Mouse (Mus musculus): ENCODE results near the gene Cox7a2l. TPM values are rescaled to one million over a fixed set of nuclear protein-coding genes. Genes with fewer than 3 reads are reported as not detected.

Gene Cox7a2l
- 179 TPM for polyA plus RNA-seq (2017; shearing (Covaris generic))

DNA sequence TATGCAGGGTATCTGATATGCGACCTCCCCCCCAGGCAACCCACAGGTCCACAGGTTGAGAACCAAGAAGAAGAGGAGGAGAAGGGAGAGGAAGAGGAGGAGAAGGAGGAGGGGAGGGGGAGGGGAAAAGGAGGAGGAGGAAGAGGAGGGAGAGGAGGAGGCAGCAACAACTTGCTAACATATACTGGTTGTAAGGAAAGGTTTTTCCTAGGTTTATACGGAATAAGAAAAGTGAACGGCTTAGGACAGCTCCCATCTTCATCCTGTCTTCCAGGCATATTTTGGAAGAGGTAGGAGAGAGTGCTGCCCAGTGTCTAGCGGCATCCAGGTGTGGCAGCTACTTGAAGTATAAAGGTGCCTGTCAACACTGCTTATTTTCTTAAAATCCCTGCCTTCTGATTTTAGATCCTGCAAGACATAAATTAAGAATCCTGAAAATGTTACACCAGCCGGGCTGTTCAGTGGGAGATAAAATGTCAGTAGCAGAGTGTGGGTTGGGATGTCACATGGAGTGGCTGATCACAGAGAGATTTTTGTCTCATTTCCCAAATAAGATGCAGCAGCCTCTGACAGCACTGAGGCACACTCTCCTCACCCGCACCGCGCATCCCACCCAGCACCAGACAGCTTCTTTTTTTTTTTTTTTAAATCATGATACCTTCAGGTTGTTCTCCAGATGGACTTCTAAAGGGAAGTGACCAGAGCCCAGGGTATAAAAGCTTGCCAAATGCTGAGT, at the start of gene Cox7a2l:
TSS of gene Cox7a2l (minus strand) at position 51 of the 736 bp plus-strand sequence.

Other genes with a start within 250 kb of the Cox7a2l start
- 59.1 TPM for gene Eml4, start 166.4 kb downstream of the Cox7a2l start, polyA plus RNA-seq (2017; shearing (Covaris generic))
- gene Kcng3, start 114.6 kb upstream of the Cox7a2l start, polyA plus RNA-seq (2017; shearing (Covaris generic)): 0.19 TPM
- gene Mta3, start 188.8 kb upstream of the Cox7a2l start, polyA plus RNA-seq (2017; shearing (Covaris generic)): 102 TPM